Mouse (Mus musculus): ENCODE measurements around the gene Spry1. TPM values are rescaled to one million over a fixed set of nuclear protein-coding genes. Genes with fewer than 3 reads are reported as not detected.

Gene Spry1
- polyA plus RNA-seq, 1 experiment = 20.6 TPM

Other genes with a start within 250 kb of the Spry1 start
- gene Spata5, start 220.1 kb upstream of the Spry1 start, polyA plus RNA-seq (2012; fragmentation: generic; extraction: Trizol) = 24.2 TPM
- 10.8 TPM for gene Nudt6, start 219.7 kb upstream of the Spry1 start, polyA plus RNA-seq (2012; fragmentation: generic; extraction: Trizol)
- gene Gm5148, start 84.5 kb downstream of the Spry1 start, polyA plus RNA-seq (2012; fragmentation: generic; extraction: Trizol) = 27.4 TPM